Mouse (Mus musculus): ENCODE measurements at regions not wholly inside any gene's neighbourhood (a gene's known extent, or its start where the extent isn't known, plus 50 kb on each side); places are given as distances from the start of the nearest gene placed in this dataset.
A peak's percentile ranks its signal among the peaks of the same experiment; 100 is the strongest.

DNA sequence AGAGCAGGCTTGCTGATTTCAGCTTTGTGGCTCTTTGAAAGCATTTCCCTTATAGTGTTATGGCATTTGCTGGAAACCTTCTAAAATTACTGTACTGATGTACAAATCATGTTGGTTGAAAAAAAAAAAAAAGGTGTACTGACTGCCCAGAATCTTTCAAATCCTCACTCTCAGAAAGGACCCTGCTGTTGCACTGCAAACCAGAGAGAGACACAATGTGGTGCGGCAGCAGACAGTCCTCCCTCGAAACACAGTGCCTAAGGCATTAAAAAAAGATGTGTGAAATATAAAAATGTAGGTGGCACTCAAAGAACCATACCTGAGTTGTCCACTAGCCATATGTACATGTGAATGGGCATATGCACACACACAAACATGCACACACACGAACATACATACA lies 128.3 kb downstream of the Actr3 start:
- no peak for DNase-seq (ENCODE audit: low read depth, low spot score)

DNA sequence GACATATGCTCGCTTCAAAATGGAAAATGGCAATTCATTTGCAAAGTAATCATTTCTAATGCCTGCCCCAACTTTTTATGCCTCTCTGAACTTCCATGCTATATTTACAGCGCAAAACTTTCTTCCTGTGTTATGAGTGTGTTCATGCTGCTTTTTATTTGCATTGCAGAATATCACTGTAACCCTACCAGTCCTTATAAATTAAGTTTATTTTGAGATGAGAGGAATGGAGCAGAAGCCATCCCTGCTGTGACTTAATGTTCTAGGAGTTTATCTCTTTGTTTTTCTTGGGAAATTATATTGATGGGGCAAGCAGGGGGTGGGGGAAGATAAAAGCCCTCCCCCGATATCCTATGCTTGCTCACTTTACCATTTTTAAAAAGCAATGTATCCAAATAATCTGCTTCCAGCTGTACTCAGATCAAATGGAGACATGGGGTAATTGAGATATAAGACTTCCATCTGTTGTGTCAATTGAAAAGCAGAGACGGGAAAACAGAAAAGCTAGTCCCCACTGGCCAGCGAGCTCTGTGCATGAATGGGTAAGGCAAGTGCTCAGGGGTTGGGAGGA lies 136.9 kb downstream of the Actr3 start:
- DNase-seq (ENCODE audit: low read depth, low spot score), result no peak

DNA sequence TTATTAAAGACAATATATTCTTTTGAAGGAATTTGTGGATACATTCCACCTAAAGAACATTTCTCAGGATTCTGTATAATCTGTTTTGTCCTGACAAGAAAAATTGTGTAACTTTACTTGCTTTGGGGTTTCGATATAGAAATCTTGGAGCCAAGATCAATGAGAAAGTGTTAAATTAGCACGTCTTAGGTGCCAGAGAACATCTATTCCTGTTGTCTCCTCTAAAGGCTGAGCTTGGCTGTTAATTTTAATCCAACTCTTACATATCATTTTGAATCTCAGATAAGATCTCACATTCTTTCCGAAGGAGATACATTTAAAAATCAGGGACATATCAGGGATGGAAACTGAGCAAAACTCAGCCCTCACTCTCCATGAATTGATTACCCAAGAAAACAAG lies 139.9 kb downstream of the Actr3 start:
- peak; percentile 65 for DNase-seq (ENCODE audit: low read depth, low spot score)

DNA sequence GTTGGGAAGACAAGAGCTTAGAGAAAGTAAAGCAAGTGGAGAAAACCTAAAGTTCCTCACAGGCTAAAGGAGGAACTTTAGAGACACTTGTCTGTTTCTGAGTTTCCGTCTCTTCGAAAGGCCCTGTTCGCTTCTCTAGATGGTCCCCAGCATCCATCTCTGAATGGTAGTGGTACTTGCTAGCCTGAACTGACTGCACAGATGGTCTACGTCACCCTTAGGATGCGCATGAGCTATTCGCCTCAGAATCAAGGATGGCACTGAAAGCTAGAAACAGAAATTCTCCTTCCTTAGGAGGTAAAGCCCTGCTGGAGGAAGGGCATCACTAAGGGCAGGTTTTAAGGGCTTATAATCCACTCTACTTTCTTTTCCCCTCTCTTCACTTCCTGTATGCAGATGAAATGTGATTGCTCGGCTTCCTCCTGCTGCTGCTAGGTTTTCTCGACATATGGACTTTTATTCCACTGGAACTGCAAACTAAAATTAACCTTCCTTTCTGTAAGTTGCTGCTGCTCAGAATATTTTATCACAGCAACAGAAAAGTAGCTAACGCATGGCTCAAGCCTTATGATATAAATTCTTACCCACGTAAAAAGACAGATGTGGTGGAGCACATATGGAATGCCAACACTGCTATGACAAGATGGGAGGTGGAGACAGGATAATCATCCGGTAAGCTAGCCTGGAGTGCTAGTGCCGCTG lies 145.1 kb downstream of the Actr3 start:
- DNase-seq (ENCODE audit: low read depth, low spot score), result peak; percentile 47

DNA sequence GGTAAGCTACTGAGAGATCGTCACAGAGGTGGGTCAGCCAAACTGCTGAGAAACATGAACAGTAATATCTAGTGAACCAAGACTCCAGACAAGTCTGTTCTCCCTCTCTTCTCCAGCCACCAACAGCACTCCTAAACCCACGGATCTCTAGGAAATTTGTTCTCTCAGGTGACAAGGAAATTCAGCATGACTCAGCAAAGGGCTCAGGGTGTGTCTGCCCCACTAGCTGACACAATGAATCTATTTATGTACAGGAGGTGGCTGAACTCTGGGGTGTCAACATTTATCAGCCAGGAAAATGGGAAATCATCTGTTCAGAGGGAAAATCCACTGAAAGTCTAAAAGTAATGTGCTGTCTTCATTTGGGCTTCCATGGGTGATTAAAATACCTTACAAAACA lies 149.2 kb downstream of the Actr3 start:
- DNase-seq (ENCODE audit: low read depth, low spot score), result no peak

DNA sequence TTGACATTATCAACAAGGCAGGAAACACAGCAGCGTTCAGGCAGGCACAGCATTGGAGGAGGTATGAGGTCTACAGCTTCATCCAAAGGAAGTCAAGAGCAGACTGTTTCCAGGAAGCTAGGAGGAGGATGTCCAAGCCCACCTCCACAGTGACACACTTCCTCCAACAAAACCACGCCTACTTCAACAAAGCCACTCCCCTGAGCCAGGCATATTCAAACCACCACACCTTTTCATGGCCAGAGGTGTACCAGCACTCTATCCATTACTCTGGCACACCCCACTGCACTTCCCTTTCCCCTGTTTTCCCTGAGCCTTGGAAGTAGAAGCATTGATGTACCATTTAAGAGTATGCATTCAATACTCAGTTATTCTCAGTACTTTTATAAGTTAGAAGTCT lies 150.8 kb downstream of the Actr3 start:
- no peak for DNase-seq (ENCODE audit: low read depth, low spot score)

DNA sequence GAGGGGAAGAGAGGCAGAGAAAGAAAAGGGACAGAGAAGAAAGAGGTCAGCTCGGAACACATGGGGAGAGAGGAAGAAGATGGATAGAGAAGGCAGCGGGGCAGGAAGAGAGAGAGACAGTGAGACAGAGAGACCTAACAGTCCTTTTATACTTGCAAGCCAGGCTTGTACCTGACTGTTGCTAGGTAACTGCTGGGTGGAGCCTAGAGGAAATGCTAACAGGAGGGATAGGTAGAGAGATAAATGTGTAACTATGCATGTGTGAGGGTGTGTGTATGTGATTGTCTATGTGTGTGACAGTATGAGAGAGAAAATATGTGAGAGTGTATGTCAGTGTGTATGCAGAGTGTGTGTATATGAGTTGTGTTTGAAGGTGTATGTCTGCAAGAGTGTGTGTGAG lies 161.8 kb downstream of the Actr3 start:
- no peak for DNase-seq (ENCODE audit: low read depth, low spot score)

DNA sequence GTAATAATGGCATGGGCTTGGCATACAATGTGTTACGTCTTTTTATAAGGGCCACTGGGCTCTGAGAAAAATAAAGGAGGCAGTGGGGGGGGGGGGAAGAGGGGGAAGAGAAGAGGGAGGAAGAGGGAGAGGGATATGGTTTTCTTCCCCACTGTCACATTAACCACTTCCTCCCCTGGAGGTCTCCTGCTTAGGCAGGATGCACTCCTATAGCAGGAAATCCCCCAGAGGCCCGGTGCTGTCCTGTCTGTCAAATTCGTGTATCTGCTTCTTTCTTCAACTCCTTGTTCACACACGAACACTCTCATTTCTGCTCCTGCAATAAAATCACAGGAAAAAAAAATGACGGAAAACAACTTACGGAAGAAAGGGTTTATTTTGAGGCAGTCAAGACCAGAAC lies 171.8 kb downstream of the Actr3 start:
- DNase-seq (ENCODE audit: low read depth, low spot score), result no peak

DNA sequence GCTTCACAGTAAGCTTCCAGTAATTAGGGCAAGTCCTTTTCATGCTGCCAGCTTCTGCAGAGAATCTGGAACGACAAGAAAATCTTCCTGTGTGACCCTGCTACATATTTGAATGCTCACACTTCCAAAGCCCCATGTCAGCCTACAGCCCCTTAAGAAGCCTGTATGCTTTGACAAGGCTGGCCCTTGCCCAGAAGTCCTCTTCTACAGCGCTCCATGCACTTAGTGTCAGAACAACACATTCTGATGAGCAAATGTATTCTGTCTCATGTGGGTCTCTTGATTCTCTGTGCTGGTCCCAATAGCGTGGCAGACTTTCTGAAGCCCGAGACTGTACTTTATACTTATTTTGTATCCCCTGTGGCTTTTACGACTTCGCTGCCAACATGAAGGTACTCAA lies 172.5 kb downstream of the Actr3 start:
- DNase-seq (ENCODE audit: low read depth, low spot score), result no peak

DNA sequence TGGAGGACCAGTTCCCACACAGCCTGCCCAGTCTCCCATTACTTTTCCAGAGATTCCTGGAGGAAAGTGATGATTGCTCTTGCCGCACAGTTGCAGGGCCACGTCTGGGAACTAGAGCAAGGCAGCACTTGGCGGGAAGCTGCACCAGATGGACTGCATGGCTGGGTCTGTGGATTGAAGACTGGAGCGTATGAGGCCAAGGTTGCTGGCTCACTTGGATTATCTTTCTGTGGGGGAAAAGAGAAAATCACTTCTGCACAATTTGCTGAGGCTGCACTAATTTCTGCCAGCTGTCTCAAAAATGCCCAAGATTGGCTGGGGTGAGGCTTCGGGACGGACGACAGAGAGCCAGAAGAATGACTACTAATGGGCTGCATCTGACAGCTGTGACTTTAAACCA lies 193.2 kb downstream of the Actr3 start:
- DNase-seq (ENCODE audit: low read depth, low spot score), result no peak

DNA sequence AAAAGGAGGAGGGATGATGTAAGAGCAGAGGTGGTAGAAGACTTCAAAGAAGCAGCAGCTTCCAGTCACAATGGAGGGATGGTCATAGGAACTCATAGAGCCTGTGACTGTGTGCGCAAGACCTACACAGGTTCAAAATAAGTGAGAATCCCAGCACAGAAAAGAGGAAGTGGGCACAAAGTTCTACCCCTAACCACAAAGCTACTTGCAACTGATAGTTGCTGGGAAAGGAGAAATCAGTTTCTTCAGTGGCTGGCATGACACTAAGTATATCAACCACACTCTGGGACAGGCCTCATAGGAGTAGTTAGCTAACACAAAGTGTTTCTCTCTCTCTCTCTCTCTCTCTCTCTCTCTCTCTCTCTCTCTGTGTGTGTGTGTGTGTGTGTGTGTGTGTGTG lies 193.8 kb downstream of the Actr3 start:
- no peak for DNase-seq (ENCODE audit: low read depth, low spot score)

DNA sequence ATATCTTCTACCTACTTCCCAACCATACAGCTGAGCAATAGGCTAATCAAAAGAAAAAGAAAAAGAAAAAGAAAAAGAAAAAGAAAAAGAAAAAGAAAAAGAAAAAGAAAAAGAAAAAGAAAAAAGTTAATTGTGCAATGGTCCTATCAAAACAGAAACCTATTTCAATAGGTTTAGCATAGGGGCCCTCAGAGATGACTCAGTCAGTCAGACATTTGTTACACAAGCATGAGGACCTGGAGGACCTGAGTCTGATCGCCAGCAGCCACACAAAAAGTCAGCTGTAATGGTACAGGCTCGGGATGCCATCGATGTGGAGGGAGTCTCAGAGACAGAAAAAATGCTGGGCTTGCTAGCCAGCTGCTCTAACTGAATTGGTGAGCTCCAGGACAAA lies 197.9 kb downstream of the Actr3 start:
- no peak for DNase-seq (ENCODE audit: low read depth, low spot score)

DNA sequence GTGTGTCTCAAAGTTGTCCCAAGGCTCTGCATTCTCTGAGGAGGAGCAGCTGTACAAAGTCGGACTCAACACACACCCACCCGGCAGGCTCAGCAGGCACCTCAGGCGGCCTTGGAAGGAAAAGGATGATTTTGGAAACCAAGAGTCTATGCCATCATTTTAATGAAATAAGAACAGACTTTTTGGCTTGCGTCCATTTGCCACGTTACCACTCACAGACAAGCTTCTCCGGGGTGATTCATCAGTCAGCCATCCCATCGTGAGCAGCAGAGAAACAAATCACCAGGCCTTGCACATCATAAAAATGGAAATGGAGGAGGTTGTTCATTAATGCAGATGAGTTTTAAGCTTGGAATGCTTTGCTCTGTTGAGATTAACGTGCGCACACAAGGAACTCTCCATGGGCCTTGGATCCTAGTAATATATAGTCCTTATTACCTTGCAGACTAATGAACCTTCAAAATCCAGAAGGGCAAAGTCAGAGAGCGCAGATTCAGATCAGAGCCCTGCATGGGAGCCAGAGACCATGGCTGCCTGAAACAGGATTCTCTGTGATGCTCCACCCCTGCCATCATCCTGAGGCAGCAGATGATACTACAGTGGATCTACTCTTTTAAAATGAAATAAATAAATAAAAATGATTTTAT lies 198.5 kb downstream of the Actr3 start:
- DNase-seq (ENCODE audit: low read depth, low spot score), result peak; percentile 85

DNA sequence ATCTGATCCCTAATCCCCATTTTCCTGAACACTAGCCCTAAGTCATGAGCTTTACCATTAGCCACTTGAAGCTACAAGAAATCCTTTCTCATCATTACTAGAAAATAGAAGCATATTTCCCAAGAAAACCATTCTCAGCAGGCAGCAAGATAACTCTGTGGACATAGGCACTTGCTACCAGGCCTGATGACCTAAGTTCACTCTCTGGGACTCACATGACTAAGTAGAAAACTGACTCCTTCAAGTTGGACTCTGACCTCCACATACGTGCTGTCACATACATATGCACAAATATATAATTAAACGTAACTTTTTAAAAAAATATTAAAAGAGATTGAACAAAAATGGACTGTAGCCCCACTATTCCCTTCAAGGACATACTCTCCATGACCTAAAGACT lies 200.8 kb downstream of the Actr3 start:
- DNase-seq (ENCODE audit: low read depth, low spot score), result no peak

DNA sequence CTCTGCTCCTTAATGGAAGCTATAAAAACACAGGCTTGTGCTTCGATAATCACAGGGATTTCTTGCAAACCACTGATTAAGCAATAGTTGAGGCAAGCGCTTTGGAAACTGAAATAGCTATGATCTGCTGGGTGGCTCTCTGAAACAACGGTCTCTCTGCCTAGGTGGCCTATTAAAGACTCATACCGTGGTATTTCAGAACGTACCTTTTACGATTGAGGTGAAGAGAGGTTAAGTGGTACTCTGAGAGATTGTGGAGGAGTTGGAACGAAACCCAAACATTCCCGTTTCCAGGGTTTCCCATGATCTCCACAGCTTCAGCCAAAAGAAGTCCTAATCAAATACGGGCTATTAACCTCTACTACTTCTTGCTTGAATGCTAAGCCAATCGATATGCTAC lies 212.2 kb downstream of the Actr3 start:
- DNase-seq (ENCODE audit: low read depth, low spot score), result no peak

DNA sequence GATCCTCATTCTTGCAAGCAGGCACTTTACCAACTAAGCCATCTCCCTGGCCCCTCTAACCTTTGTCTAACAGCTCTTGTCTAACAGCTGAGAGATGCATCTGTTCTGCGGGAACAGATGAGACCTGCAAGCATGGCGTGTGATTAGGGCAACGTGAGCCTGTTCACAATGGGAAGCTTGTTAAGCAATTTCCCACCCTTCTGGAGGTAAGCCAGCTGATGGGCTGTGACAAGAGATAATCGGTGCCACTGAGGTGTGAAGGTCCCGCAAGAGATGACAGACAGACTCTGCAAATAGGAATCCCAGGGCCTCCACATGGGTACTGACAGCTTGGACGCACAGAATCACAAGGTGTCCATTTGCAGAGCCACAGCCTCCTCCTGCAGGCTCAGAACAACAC lies 219.3 kb downstream of the Actr3 start:
- DNase-seq (ENCODE audit: low read depth, low spot score), result no peak

DNA sequence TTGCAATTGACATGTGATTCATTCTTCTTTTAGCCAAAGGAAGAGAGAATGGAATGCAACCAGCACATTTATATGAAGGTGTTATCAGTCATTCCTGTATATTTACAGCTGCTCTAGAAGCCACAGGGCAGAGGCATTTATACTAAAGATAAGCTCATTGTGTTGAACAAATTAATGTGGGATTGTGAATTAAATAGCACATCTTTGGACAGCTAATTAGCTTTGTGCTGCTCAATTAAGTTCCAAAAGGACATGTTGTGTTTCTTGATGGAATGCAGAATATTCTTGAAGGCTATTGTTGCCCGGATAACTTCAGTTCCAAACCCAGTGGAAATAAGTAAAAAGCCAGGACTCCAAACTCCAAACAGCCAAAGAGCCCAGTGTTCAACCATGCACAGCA lies 248.4 kb downstream of the Actr3 start:
- no peak for DNase-seq (ENCODE audit: low read depth, low spot score)

DNA sequence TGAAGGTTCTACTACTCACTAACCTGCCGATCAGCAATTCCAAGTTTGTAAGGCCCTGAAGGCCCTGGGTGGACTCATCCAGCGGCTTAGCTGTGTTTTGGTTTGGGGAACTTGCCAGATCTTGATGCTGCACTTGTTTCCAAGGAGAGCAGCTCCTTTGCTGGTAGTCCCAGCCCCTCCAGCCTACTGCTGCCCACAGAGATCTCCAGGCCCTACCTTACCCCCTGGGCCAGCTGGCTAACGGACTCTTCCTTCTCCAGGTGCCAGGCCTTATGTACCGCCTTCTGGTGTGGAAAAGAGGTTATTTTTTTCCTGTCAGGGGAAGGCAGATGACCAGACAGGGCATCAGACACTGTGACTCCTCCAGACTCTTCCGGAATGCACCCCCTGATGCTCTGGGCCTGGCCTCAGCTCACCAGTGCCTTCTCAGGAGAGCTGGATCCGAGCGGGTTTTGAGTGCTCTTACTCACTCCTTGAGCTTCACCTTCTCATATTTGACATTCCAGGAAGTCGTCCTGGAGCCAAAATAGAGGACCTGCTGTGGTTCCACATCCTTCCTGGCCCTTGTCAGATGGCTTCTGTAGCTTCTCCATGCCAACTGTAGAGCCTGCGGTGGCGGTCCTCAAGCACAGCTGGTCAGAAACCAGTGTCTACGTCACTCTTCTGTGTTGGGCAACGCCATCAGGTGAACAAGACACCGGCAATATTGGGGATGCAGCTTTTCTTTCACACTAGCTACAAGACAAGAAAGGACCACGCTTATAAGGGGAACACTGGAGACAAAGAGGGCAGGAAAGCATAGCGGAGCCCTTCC lies 259.2 kb downstream of the Actr3 start:
- no peak for DNase-seq (ENCODE audit: low read depth, low spot score)

DNA sequence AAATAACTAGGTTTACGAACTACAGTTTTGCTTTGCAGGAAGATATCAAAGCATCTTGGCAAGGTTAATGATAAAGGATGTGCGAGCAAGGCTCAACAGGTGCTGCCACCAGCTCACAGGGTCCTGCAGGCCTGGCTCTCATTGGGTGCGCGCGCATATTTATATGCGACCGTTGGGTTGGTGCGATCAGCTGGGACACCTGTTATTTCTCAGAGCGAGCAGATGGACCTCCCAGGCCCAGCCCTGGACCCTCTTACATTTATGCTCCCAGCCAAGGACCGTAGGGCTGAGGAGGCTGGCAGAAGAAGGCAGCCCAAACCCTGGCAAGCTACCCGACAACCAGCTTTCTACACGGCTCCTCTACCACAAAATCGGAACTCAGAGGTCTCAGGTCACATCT lies 260.8 kb downstream of the Actr3 start:
- no peak for DNase-seq (ENCODE audit: low read depth, low spot score)

DNA sequence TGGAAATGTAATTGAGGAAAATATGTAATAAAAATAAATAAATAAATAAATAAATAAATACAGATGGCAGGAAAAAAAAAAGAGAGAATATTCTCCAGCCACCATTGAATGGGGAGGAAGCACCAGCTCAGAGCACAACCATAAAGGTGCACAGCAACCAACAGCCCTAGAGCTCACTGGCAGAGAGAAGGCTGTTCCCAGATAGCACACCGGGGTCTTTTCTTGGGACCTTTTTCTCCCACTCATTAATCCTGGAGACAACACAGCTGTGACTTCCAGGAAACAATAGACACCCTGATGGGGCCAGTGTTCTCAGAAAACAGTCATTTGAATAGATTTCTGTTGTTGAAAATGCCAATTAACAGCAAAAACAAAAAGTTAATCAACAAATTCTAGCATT lies 263.1 kb downstream of the Actr3 start:
- no peak for DNase-seq (ENCODE audit: low read depth, low spot score)

DNA sequence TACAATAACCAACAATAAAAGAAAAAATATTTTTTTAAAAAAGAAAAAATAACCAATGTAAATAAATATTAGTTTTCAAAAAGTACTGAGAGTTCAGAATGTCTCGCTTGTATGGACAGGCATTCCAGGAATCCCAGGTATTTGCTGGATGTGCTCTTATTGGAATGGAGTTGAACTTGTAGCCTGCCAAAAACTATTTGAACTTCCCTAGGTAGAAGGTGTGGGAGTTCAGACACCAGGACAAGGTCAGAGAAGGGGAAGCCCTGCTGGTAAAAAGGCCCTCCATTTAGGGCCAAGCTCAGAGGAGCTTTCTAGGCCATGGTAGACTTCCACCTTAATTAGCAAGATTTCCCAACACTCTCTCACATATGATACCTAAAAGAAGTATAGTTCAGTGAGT lies 270.3 kb downstream of the Actr3 start:
- no peak for DNase-seq (ENCODE audit: low read depth, low spot score)

DNA sequence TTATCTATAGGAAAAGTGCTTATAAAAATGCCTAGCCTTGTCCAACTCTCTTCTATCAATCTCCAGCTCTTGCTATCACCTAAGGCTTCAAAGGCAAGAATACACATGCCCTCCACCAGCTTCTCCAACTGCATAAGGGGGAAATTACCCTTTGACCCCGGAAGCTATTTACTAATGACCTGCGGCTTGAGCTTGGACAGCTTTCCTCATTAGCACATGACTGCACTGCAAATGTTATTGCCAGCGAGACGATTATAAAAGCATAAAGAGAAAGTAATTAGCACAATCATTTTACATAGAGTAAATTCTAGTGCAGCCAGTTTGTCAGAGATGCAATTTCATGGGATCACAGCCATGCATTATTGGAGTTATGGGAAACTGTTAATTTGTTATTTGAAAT lies 277.0 kb downstream of the Actr3 start:
- DNase-seq (ENCODE audit: low read depth, low spot score), result no peak

DNA sequence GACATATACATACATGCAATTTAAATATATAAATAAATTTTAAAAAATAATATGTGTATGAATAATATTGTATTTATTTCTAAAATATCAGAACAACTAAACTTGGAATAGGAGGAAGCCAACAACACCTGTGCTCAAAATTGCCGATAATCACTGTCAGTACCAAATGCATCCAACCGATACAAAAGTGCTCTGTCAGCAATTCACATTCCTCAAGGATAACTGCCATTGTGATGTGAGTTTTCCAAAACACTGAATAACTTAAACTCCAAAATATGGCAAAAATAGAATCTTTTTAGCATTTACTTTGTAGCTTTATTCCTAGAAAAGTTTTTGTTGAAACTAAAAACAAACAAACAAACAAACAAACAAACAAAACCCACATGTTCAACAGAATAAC lies 279.4 kb downstream of the Actr3 start:
- DNase-seq (ENCODE audit: low read depth, low spot score), result no peak

Measured in telencephalon, adult 2 months (tissue).